Mouse (Mus musculus): Measurements from ENCODE around the gene M1ap.

GRCm38 (mm10) chr6:82897311-82897710, 49.4 kb upstream of the M1ap start:
- no peak for TF ChIP-seq GATA1 (IDR thresholded peaks at IDR 0.05; ENCODE audit: low read length)
- TF ChIP-seq TAL1 (IDR thresholded peaks at IDR 0.05; ENCODE audit: low read length), result no peak

Measured in erythroblast, embryonic 14.5 days (primary cell).